Mouse (Mus musculus) heart, postnatal 25 days (tissue): ENCODE measurements around the gene Wdfy2. TPM values are rescaled to one million over a fixed set of nuclear protein-coding genes. Genes with fewer than 3 reads are reported as not detected.
A peak's percentile ranks its signal among the peaks of the same experiment; 100 is the strongest.

Experiments used
- DNase-seq: peaks from one replicate; pipeline ENCODE4 v3.0.0; 2022; ENCODE audit warnings: low spot score
- intact Hi-C: fragments of 180-260 bp; cut with DNase I; formaldehyde crosslinking; loops from one replicate; pipeline ENCODE4 v1.15.1; 2025
- total RNA-seq, 2 experiments: library from RNA; stranded (reverse); gene quantifications; 2 replicates each; pipeline ENCODE4 v1.2.3; 2021

The Wdfy2 gene
- total RNA-seq, 2 experiments from 2014 or later: 6.8 to 7.7 TPM

DNA sequence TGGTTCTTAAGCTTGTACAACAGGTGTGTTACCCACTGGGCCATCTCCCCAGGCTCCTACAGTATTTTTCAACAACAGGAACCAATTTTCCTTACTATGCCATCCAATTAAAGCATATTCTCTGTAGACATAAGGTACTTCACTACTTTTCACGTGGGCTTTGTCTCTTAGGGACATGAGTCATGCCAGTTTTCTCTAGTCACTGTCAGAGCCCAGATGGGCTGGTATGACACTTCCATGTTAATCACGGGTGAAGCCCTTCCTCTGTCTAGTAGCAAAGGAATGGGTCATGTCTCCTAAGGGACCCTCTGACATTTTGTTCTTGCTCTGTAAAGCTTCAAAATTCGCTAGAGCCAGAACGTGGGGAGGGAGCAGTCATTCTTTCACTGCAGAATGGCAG, 73.4 kb downstream of the Wdfy2 start:
- intact Hi-C loops: no loop called here
- no peak for DNase-seq

- intact Hi-C loops: no loop called here
- DNase-seq: no peak
These were observed 77.7 kb downstream of the Wdfy2 start for GRCm38 (mm10) chr14:62915146-62915685.

DNA sequence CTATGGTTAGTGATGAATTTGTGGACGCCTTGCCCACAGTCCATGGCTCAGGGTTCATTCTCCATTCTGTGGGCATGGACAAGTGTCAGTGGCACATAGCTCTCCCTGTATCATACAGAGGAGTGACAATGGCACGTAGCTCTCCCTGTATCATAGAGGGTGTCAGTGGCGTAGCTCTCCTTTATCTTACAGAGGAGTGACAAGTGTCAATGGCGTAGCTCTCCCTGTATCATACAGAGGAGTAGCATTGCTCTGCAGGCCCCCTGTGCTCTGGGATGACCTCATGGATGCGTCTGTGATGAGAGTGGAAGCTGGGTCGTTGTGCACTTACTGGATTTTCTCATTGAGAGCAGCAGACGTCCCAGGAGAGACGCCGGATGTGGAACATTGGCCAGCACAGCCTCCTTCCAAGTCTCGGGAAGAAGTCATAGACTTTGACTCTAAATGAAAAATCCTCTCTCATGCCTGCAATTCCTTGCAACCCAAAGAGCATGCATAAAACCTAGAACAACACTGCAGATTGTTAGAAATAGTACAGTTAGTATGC, 79.1 kb downstream of the Wdfy2 start:
- intact Hi-C loops: no loop called here
- DNase-seq: no peak

DNA sequence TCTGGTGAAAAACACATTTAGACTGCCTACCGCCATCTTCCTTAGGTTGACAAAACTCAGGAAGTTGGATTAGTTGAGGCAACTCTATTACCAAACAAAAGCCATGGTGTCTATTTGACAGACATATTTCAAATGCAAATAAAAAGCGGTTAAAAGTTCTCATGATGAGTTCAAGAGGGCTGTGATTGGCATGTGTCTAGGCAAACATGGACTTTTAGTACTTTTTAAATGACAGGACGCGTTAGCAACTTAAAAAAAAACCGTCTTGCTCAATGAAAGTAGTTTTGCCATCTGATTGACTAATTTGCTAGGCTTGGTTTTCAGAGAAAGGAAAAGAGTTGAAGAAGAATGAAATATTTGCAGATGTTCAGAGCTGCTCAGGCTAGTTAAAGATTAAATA, 83.9 kb downstream of the Wdfy2 start:
- no peak for DNase-seq
- intact Hi-C loops: no loop called here

- intact Hi-C loops: no loop called here
- DNase-seq: no peak
These were observed 85.2 kb downstream of the Wdfy2 start for GRCm38 (mm10) chr14:62922637-62923036.

- DNase-seq: no peak
- intact Hi-C loops: no loop called here
These were observed 87.3 kb downstream of the Wdfy2 start for GRCm38 (mm10) chr14:62924800-62925199.

- intact Hi-C loops: no loop called here
- DNase-seq: no peak
These were observed 90.6 kb downstream of the Wdfy2 start for GRCm38 (mm10) chr14:62928101-62928541.

- intact Hi-C loops: no loop called here
- no peak for DNase-seq
These were observed 97.9 kb downstream of the Wdfy2 start for GRCm38 (mm10) chr14:62935361-62935760.

- intact Hi-C loops: loop anchor here (2.0 kb wide), 2 partner anchors 58 to 98 kb away; no protein-coding TSS in a partner anchor
- DNase-seq: no peak
These were observed 99.3 kb downstream of the Wdfy2 start for GRCm38 (mm10) chr14:62936631-62937380.

DNA sequence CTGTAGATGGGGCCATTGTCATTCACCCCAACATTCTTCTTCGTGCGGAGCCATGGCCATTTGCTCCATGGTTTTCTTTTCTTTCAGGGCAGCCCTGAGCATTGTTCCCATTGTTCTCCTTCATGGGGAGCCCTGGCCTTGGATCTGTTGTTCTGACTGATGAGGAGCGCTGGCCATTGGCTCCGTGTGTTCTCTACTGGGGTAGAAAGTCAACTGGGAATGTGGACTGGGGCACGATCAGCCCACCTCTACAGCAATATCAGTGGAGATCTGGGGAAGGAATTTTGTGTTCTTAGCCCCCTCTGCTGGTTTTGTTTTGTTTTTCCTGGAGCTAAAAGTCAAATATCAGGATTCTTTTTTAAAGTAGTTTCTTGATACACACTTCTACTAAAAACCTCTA, 100.2 kb downstream of the Wdfy2 start:
- DNase-seq: no peak
- intact Hi-C loops: loop anchor here (2.0 kb wide), 2 partner anchors 59 to 99 kb away; no protein-coding TSS in a partner anchor

DNA sequence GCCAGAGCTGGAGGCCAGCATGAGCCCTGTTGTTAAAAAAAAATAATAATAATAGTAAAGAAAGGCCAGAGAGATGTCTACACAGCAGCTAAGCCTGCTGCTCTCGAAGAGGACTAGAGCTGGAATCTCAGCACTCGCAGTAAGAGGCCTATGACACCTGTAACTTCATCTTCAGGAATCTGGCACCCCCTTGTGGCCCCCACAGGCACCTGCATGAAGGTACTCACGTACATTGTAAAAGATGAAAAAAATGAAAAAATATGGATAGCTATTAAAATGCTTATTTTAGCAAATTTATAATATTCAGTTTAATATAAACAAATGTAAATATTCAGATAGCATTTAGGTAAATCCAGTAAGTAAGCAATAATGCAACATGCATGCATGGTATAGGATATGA, 102.0 kb downstream of the Wdfy2 start:
- intact Hi-C loops: no loop called here

GRCm38 (mm10) chr14:62940383-62941074, 103.1 kb downstream of the Wdfy2 start:
- intact Hi-C loops: loop anchor here (5.0 kb wide), 1 partner anchor 178 kb away; the partner anchor contains the start of gene Ints6

More for the DNA sequence above, 102.0 kb downstream of the Wdfy2 start:
- no peak for DNase-seq

DNA sequence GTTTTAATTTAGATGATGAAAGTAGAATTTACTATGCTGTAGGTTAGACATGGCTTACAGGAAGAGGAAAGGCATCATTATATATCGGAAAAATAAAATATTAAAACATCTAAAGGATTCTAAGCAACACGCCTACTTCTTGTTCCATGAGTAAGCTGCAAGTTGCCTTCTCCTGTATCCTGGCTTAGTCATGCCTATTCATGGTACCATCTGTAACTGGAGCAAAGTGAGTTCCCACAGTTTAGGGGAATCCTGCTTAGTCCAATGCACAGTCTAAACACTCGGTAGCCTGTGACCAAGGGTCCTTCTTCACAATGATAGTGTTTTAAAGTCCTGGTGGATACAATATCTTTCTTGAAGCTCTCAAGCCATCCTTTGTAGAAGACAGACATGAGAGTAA, 109.3 kb downstream of the Wdfy2 start:
- intact Hi-C loops: no loop called here
- no peak for DNase-seq

More at GRCm38 (mm10) chr14:62940383-62941074, 103.1 kb downstream of the Wdfy2 start:
- DNase-seq: peak; percentile 42

DNA sequence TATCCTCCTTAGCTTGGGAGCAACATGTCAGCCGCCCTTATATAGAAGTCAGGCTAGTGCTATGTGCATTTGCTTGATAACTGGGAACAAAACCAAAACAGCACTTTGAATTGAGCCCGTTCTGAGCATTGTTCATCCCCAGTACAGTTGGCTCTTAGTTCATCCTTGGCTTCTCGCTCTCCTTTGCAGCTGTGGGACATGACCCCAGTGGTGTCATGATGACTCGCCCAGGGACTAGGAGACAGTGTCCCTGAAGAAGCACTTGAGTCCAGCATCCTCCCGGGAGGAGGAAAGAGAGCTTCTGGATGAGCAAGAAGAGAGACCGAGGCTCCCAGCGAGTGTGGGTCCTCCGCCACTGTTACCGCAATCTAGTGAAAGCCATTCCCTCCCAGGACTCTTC, 118.6 kb downstream of the Wdfy2 start:
- no peak for DNase-seq
- intact Hi-C loops: no loop called here

DNA sequence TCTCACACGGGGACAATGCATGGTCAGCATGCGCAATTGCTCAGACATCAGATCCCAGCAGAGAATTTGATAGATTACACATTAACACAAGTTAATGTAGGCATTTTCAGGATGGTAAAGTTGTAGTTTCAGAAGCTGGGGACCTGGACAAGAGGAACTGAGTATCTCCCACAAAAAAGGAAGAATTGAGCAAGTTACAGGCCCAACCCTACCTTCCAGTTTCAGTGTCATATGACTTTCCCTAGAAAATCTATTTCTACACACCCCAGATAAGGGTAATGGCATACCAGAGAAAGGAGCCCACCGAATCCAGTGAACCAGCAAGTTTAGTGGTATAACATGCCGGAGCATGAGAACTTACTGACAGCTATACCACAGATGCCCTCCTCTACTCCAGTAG, 126.2 kb downstream of the Wdfy2 start:
- DNase-seq: no peak
- intact Hi-C loops: no loop called here

DNA sequence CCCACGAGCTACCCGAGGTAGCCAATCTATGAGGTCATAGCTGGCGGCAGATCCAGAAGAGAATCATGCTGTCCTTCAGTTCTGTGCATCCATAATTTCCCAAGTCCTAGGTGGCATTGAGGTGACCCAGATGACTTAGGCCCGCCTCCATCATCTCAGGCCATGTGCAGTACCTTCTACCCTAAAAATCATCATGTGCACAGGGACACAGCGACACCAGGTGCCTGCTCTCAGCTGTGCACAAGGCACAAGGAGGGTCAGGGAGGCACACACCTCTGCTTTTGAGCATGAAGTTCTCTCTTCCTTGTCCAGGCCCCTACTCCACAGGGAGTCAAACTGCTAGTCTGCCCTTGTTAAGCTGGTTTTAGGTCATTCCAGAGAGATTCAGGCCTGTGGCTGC, 127.9 kb downstream of the Wdfy2 start:
- DNase-seq: no peak
- intact Hi-C loops: no loop called here

- intact Hi-C loops: no loop called here
- DNase-seq: no peak
These were observed 128.5 kb downstream of the Wdfy2 start for GRCm38 (mm10) chr14:62965811-62966520.

DNA sequence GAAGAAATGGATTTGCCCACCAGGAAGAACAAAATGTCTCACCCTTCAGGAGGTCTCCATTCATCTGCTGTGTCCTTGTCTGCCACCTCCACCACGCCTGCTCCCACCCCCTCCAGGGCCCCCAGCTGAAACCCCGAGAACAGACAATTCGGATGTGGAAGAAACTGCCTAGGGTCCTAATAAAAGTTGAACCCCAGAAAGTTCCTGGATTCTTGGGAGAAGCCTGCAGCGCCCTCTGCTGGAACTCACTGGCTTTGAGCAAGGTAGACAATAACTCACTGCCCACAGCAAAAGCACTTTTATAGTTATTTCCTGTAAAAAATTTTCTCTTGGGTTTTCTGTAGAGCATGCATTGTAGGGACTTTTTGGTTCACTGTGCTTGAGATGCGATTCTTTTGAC, 137.6 kb downstream of the Wdfy2 start:
- intact Hi-C loops: loop anchor here (2.0 kb wide), 1 partner anchor 482 kb away; no protein-coding TSS in a partner anchor
- DNase-seq: peak; percentile 33

GRCm38 (mm10) chr14:62979815-62980214, 142.3 kb downstream of the Wdfy2 start:
- intact Hi-C loops: no loop called here
- DNase-seq: no peak

DNA sequence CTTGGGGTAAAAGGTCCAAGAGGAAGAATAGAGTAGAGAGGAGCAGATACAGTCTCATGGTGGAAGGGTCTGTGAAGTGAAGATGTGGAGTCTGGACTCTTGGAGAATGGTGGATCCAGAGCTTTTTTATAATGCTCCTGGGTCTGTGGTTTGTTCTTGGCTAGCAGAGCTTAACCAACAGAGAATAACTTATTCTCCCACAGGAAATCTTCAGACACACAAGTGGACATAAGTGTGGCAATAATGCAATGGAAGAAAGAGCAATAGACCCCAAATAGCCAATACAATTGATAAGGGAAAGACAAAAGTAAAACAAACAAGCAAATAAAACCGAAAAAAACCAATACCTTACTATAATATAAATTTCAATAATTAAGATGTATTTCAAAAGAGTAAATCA, 146.9 kb downstream of the Wdfy2 start, which contains the start of gene Defb48:
TSS of gene Defb48 (minus strand) at position 101 of the 400 bp plus-strand sequence.
- intact Hi-C loops: no loop called here
- no peak for DNase-seq
